Mouse (Mus musculus) lung, adult 18-20 months (tissue): ENCODE measurements around the gene Dennd1b.

Experiments used
- DNase-seq, 2 experiments: peaks; one replicate each; pipeline ENCODE4 v3.0.0; 2022; ENCODE audit warnings: mixed read lengths in 2 of 2

The Dennd1b gene

DNA sequence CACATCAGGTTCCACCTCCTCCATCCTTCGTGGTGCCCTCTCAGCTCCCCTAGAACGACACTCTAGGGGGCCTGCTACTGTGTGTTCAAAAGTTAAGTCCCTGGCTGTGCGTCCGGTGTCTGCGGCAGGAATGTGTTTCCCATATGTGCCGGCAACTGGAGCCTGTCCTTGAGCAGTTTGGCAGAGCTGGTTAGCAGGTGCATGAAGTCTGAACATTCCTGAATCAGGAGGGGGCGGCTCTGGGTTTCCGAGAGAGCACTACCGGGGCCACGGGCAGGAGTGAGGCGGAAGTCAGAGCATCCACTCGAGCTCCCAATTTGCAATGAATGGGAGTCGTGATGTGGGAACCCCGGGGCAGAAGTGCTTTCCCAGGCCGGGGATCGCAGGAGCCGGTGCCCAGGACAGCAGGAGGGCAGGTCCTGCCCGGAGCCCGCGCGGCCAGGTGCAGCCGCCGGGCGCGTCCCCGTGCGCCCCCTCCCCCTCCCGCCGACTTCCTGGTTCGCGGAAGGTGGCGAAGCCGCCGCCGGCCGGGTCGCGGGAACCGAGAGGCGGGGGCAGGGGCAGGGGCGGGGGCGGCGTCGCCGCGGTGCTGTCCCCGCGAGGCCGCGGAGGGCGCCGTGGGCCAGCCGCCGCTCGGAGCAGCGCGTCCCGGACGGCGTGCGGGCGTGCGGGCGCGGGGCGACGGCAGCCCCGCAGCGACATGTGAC lies at the start of gene Dennd1b:
Gene Dennd1b, plus strand, starts transcription at position 275 of the 707 bp plus-strand sequence.
- DNase-seq, result peak; percentile 68 to 75

DNA sequence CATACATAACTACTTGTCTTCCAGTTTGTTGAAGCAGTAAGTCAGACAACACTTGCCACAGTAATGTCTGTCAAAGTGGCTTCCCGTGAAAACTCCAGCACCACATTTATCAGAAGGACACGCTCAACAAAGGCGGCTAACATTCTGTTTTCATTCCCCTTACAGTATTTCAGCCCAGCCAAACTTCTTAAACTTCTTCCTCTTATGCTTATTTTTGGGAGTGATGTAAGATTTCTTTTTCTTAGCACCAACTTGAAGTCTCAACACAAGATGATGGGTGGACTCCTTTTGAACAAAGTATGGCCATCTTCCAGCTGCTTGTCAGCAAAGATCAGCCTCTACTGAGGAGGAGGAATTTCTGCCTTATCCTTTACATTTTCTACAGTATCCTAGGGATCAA lies 47.6 kb upstream of the Dennd1b start:
- no peak for DNase-seq

DNA sequence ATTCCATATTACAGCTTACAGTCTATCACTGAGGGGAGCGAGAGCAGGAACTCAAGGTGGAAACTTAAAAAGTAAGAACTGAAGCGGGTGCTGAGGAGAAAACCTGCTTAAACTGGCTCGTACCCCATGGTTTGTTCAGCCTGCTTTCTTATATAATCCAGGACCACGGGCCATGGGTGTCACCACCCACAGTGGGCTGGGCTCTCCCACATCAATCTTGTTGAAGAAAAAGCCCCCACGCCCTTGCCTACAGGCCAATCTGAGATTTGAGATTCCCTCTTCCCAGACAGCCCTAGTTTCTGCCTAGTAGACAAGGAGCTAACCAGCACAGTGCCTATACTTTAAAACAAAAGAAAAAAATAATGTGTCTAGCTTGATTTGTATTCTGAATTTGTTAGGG lies 43.6 kb upstream of the Dennd1b start:
- no peak for DNase-seq

DNA sequence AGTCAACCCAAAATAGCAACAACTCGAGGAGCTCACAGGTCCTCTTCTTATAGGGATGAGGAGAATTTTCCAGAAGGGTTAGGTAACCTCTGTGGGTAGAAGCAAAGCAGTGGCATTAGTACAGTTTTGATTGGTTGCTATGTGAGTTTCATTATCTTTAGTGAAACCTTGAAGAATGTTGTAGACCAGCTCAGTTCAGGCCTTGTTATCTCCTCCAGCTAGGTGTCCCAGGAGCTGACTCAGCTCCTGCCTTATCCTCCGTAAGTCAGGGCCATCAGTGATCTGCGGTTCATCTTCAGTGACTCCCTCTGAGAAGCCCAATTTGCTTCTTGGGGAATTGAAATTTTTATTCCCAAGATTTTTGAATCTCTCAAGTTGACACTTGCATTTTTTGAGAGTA lies 43.2 kb upstream of the Dennd1b start:
- no peak for DNase-seq

DNA sequence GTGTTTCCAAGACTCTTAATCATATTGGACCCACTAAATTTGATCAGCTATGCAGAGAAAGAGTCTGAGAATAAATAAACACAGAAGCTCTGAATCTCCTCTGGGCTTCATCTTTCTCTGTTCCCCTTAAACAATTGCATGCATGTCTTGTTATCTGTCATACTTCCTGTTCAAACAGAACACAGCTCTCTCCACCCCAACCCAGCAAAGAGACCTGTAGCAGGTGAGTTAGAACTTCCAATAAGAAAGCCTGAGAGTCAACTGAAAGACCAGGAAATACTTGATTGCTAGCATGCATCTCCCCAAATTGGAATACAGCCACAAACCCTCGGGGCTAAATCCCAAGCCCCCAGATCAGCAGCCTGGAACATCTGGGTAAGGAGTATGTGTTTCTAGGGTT lies 42.4 kb upstream of the Dennd1b start:
- DNase-seq, result no peak

DNA sequence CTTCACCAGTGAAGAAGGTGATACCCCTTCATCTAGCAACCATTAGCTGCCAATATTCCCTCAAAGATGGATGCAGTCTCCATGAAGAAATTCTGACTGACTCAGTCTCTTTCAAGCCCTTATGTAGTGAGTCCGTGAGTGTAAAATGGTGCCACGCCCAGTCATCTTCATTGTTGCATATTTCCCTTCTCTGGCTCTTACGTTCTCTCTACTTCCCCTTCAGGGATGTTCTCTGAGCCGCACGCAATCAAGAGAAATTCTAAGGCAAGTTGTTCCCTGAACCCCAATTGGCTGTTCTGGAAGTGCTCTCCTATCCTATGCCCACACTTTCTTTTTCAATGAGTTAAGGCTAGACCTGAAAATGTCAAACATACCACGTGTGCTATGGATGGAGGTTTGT lies 40.3 kb upstream of the Dennd1b start:
- DNase-seq, result no peak

DNA sequence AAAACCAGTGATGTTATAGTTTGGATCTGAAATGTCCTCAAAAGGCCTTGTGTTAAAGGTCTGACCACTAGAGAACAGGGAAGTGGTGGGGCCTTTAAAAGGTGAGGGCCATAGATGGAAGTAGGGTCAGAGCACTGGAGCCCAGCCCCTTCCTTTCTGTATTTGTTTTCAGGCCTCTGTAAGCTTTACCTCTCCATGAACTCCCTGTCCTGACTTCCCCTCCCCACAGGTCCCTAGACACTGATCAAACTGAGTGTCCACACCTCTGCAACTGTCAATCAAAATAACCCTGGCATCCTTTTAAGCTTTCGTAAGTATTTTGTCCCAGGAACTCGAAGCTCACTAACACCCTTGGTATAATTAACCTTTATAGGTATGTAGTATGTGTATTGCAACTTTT lies 39.0 kb upstream of the Dennd1b start:
- no peak for DNase-seq

DNA sequence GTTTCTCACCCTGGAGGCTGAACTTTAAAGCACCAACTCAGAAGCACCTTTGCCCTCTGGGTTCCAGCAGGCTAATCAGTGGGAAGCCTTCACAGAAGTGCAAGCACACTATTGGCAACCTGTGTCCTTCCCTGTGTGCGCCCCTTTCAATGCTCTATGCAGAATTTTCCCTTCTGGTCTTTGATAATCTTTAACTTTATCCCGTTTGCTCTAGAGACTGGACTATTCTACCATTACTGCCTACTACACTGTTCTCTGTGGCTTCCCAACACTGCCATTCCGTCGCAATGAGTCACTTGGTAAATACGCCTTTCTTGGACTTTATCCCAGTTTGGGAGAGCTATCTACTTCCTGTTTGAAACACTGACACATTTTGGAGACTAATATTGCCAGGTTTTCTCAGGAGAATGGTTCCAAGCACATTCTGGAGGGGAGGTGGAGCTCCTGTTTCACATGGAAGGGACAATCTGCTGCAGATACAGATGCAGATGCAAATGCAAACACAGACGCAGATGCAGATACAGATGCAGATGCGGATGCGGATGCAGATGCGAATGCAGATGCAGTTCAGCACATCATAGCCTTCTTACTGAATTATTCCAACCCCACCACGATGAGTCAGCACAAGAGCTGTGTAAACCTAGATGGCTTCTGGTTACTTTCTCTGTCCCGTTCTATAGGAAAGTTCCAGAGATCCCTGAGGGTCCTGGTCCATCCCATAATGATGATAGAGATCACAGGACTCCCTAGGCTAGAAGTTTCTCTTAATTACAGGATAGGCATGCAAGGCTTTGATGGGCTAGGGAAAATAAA lies 34.4 kb upstream of the Dennd1b start:
- DNase-seq, result peak; percentile 66 to 80

DNA sequence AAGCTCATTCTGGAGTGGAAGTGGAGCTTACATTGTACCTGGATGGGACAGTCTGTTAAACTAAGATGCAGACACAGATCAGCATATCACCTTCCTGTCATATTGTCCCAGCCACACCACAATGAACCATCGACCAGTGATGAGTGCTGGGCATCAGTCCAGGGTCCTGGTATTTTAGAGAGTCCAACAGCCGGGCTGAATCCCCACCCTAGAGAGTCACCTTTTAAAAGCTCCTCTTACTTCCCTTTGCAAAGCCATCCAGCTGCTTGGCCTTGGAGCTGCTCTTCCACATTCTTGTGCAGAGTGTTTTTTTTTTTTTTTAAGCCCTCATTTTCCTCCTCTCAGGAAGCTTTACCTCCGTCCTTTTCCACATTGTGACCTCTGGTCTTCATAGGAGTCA lies 33.2 kb upstream of the Dennd1b start:
- DNase-seq, result no peak

DNA sequence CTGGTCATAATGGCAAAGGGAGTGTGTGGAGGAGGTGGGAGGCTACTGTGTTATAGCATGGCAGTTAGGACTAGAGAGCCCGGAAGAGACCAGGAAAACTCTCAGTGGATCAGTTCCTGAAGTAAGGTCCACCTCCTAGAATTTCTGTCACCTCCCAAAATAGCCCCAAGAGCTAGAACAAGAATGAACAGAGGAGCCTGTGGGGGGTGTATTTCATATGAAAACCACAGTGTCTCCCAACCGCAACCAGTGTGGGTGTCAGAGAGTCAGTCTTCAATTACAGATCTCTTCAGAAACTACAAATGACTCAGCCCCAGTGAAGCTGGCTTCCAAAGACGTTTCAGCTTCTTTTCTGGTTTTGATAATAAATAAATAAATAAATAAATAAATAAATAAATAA lies 32.4 kb upstream of the Dennd1b start:
- DNase-seq, result no peak

DNA sequence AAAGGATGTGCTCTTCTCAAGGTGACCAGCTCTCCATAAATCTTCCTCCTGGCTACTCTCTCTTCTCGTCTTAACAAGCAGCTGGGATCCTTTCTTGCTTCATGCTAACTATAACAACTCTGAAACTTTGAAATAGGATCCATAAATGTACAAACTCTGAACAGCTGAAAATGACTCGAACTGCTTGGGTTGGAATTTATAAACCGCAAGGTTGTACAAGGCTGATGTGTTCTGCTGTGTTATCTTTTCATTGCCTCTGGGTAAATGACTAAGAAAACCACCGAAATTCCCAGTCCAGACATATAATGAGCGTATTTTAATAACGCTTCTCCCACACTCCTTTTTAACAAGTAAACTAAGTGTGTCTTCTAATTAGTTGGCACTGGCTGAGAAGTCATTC lies 27.1 kb upstream of the Dennd1b start:
- DNase-seq, result no peak

DNA sequence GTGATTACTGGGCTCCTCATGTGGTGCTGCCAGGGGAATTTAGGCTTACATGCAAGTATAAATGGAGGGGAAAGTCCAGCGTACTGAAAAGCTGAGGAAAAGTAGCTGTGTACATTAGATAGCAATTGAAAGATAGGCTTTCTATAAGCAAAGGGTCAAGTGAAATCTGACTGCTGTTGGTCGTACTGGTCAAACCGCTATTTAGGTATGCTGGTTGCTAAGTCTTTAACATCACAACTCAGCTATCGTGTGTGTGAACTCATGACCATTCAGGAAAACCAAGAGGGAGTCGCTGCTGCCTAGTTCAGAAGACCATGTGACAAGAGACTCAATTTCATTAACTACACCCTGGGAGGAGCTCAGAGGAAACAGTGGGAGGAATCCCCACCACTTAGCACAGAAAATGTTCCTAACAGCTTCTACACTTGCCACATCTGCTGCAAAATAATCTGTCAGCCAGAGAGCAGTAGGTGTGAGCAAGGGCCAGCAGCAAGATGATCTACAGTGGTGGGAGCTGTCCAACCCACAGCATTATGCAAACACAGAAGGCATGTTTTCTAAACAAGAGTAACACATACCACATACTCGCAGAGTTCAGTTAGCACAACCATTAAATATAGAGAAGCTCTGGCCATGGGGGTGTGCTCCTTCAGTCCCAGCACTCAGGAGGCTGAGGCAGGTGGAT lies 25.4 kb upstream of the Dennd1b start:
- DNase-seq, result no peak

DNA sequence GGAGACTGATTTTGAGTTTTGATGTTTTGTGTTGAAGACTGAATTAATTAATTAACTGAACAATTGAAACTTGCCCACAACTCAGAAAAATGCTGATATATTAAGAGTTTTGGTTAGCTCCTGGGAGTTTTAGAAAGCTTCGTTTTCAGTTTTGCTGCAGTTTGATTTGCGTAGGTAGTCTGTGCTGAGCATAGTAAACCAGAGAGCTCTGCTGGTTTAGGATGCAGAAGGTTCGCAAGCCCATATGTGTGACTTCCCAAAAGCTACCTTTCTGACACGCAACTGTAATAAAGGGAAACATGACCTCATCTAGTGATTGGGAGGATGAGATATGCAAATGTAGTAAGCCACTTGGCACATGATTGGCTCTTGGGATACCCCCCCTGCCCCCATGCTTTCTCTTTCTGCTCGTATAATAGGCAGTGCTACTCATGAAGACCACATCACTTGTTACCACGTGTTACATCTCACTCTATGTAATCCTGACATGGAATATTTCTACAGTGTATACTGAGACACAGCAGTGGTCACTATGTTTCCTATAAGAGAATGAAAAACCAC lies 23.6 kb upstream of the Dennd1b start:
- no peak for DNase-seq

DNA sequence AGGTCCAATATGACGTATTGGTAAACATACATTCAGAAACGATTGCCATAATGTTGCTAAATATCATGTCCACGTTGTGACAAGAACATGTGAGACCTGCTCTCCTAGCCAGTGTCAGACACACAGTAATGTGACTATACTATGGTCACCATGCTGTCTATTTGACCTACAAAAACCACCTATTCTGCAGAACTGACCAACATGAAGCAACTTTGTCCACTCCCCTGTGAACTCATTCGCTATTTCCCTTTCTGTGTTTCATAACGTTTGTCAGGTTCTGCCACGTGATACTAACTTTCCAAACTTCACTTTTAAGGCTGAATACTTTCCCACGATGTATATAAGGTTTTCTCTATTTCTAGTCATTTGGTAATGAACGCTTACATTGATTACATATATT lies 22.8 kb upstream of the Dennd1b start:
- no peak for DNase-seq

DNA sequence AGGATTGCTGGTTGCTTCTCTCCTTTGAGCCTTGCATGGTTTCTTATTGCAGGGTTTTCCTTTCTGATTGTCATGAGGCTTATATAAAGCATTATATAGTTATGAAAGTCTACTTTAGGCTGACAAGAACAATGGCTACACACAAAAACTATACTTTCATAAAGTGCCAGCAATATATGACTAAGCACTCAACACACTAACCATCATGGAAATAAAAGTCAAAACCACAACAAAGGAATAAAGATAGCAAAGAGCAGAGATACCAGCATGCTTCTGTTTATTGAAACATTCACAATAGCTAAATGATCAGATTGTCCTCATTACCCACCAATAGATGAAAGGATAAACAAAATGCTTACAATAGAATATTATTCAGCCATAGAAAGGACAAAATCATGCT lies 11.1 kb upstream of the Dennd1b start:
- no peak for DNase-seq

DNA sequence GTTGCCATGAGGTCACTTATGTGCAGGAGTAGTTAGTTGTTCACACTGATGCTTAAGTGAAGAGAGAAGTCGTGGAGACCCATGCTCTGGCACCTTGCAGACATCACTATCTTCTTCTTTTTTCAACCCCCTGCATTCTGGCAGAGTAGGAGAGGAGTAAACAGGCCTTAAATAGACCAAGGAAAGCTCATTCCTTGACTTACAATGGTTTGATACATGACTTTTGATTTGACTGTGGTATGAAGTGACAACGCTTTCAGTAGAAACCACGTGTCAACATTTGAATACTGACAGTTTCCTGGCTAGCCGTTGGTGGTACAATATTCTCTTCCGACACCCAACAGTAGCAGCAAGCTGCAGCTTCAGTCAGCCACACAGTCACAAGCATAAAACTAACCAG lies 8.3 kb upstream of the Dennd1b start:
- no peak for DNase-seq

DNA sequence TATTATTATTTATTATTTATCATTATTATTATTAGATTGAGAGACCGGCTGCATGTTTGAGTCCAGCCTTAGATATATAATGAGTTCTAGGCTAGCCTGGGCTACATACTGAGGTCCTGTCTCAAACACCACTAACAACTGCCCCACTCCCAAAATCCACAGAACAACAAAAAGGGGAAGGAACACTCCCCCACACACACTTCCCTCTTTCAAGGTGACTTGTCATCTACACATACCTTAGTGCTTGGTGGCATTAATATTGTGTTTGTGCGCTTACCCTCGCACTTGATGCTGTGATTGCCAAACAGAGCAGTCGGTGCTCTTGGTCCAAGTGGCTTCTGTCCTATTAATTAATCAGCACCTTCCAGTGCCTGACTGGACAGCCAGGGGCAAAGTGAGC lies 7.8 kb upstream of the Dennd1b start:
- DNase-seq, result no peak

DNA sequence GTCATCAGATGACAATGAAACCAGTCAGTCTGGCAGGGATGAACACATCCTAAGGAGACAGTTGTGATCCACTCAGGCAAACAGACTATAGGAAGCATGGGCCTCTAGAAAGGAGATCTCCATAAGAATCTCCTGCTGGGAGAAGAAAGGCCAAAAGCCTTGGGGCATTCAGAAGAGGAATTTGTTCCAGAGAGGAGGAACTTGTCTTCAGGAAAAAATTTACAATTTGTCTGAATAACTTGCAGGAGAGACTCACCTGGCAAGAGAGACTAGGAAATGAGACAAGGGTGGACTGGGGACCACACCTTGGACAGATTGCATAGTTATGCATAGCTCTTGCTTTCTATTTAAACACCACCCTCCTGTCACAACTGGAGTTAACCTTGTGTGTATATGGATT lies 6.7 kb upstream of the Dennd1b start:
- no peak for DNase-seq

DNA sequence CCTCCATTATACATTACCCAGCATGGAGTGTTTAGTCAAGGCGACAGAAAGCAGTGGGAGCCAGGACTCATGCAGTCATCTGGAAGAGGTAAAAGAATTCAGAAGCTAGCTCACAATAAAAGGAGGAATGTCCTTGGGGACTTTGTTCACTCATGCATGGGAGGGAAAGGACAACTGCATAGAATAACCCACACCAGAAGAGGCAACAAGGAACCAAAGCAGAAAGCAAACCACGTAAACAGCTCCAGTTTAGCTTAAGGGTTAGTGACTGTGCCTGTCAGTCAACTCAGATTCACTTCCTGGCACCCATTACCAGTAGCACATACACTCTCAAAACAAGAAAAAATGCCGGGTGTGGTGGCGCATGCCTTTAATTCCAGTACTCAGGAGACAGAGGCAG lies 6.1 kb upstream of the Dennd1b start:
- DNase-seq, result no peak

DNA sequence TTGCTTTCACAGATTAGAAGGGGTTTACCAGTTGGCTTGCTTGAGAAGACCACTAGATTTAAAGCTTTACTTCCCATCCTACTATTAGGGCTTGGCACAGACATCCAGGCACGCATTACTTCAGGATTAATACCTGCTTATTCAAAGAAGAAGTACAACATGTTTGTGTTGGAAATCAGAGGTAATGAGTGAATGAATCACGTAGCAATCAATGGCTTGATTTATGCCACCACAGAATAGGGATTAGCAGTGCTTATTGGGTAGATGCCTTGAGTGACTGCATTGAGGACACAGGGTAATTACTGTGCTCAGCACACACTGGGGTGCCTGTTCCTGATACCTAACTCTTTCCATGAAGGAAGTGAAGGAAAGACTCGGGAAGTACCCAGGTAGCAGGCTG lies 4.4 kb upstream of the Dennd1b start:
- DNase-seq, result no peak

DNA sequence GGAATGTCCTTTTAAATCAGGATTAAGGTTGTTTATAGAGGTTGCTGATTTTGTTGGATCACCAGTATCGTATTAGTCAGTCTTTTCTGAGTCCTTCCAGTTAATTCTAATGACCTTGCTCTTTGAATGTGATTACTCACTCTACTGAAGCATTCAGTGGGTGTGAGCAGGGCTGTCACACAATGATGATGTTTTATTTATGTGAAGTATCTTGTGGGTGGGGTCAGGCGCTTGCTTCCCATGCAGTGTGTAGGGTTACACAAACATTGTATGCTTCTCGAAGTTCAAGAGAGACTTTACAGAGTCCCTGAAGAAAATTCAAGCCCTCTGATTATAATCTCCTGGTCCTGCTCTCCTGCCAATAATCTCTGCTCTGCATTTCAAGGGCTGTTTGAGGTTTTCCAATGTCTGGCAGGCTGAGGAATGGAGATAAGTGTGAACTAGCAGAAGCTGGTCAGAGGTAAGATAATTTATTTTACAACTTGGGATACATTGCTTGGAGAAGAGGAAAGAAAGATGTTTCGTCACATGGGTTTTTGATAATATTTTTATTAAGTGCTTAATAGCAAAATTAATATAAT lies 3.2 kb upstream of the Dennd1b start:
- DNase-seq, result no peak

DNA sequence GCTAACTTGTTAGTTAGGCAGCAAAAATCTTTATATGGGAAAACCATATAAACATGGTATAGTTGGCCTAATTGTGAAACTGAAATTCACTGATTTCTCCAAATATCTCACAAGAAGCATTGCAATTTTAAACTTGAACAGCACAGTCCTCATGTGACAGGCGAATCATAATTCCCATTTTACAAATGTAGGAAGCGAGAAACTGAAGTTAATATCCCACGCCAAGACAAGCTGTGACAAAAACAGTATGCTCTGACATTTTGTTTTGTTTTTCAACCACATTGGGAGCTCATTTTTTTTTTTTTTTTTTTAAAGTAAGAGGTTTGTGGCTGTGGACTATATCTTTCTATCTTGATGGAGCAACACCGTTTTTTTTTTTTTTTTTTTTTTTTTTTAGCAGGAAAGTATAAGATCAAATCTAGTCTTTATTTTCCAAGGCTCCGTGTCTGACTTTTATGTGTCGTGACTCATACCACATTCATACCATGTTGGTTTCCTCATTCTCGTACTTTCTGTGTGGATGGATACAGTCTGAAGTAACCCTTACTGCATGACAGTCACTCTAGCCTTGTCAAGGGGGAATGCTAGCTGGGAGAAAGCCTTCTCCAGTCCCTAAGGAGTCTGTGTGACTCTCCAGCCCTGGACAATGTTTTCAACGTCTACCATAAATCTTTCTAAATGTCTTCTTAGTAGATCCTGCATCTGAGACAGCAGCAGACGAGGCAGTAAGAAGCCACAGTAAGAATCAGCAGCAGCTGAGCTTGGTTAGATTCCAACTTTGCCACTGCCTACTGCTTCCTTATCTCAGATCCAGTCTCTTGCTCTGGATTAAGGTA lies 751 bp upstream of the Dennd1b start:
- DNase-seq, result no peak
